Mouse (Mus musculus) C2C12 (cell line): Measurements from ENCODE around the gene Znrf3. TPM values are rescaled to one million over a fixed set of nuclear protein-coding genes. Genes with fewer than 3 reads are reported as not detected.

Experiments
- H3K27me3 ChIP-seq: one replicate; pipeline ENCODE4 v1.6.1; 2011; ENCODE audit not compliant: control insufficient read depth, insufficient read depth, insufficient read length
- H3K36me3 ChIP-seq: one replicate; pipeline ENCODE4 v1.6.1; 2011; ENCODE audit not compliant: control insufficient read depth, insufficient read depth
- H3K4me3 ChIP-seq: one replicate; pipeline ENCODE4 v1.5.1; 2011; ENCODE audit warnings: mild to moderate bottlenecking, control low read depth; ENCODE audit not compliant: poor library complexity, insufficient read depth, severe bottlenecking
- H3K79me2 ChIP-seq: one replicate; pipeline ENCODE4 v1.6.1; 2011; ENCODE audit not compliant: control insufficient read depth, insufficient read depth
- H3K79me3 ChIP-seq: one replicate; pipeline ENCODE4 v1.6.1; 2011; ENCODE audit warnings: low read depth, control low read depth
- H3ac ChIP-seq: one replicate; pipeline ENCODE3; 2011; ENCODE audit warnings: low read depth; ENCODE audit not compliant: control insufficient read depth, insufficient read length
- CEBPB ChIP-seq: IDR thresholded peaks from one replicate; pipeline ENCODE4 v1.6.1; 2011; ENCODE audit warnings: low read depth, mild to moderate bottlenecking, control low read depth, moderate library complexity
- CTCF ChIP-seq: IDR thresholded peaks from one replicate; pipeline ENCODE4 v1.5.1; 2011; ENCODE audit not compliant: control insufficient read depth, insufficient read depth, insufficient read length
- FOSL1 ChIP-seq: IDR thresholded peaks from one replicate; pipeline ENCODE4 v1.8.0; 2011; ENCODE audit warnings: mild to moderate bottlenecking, low read length; ENCODE audit not compliant: poor library complexity, insufficient read depth, severe bottlenecking
- MAX ChIP-seq: IDR thresholded peaks from one replicate; pipeline ENCODE4 v1.6.1; 2011; ENCODE audit warnings: mild to moderate bottlenecking, control low read depth
- MYOD1 ChIP-seq: IDR thresholded peaks from one replicate; pipeline ENCODE4 v1.6.1; 2011; ENCODE audit warnings: low read depth; ENCODE audit not compliant: control insufficient read depth, insufficient read length
- MYOG ChIP-seq: IDR thresholded peaks from one replicate; pipeline ENCODE4 v1.6.1; 2011; ENCODE audit not compliant: control insufficient read depth, insufficient read length; ENCODE audit errors: extremely low read depth
- USF1 ChIP-seq: IDR thresholded peaks from one replicate; pipeline ENCODE4 v1.6.1; 2011; ENCODE audit warnings: low read depth, mild to moderate bottlenecking, control low read depth, moderate library complexity
- polyA plus RNA-seq: library from polyadenylated mRNA; unstranded; fragments of >200 nt; fragmentation: generic; extraction: Trizol; gene quantifications from one replicate; pipeline ENCODE4 v1.2.1, GENCODE M21; 2012; ENCODE audit warnings: missing spikeins

The Znrf3 gene
- polyA plus RNA-seq, 1 experiment, result 4.0 TPM

DNA sequence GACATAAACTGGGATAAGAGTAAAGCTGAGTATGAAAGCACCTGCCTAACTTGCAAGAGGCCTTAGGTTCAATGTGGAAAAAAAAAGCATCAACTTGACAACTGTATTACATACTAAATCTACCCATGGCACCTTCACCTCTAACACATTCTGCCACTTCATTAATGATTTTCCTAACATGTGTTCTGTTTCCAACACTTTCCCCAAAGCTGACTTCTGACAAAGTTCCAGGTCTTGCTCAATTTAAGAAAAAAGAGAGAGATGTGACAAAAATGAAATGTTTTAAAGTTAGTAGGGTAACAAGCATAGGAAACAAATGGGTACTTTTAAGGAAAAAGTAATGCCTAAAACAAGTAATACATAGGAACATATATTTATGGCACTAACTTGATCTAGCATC lies 76.2 kb downstream of the Znrf3 start:
- no peak for TF ChIP-seq FOSL1
- TF ChIP-seq USF1, result no peak
- TF ChIP-seq CTCF, result no peak
- no peak for TF ChIP-seq MYOD1
- TF ChIP-seq MAX, result no peak
- no peak for TF ChIP-seq CEBPB
- TF ChIP-seq MYOG, result no peak
- no peaks in the 10 kb centered on the region for H3K36me3 ChIP-seq
- H3K79me2 ChIP-seq, result peaks cover 50% of the 10 kb centered on the region
- H3K27me3 ChIP-seq, result no peaks in the 10 kb centered on the region
- H3K79me3 ChIP-seq, result peaks cover 16% of the 10 kb centered on the region
- no peak overlapping the region for H3ac ChIP-seq
- H3K4me3 ChIP-seq, result no peak overlapping the region

DNA sequence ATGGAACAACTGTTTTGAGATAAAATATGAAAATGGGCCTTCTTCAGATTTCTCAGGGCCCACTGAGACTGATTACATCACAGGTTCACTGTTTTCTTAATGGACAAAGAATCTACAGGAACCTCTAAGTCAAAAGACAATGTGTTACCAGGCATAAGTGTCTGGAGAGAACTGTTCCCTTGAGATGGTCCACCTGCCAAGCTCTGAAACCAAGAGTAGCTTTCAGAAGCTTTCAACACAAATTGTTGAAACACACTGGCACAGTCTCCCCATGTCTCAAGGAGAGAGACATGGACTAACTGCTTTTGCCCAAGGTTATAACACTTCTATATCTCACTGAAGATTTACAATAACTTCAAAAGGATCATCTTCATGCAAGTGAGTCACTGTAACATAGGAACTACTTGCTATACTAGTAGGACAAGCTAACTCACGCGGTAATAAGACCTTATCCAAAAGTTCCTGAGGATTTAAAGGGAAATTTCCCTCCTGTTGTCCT lies 89.3 kb downstream of the Znrf3 start:
- Histone ChIP-seq H3K79me3 (peaks cover 6% of the 10 kb centered on the region), H3K36me3 (no peaks in the 10 kb centered on the region), H3K79me2 (peaks cover 56% of the 10 kb centered on the region), H3K4me3 (no peak overlapping the region), H3ac (no peak overlapping the region), H3K27me3 (no peaks in the 10 kb centered on the region)
- TF ChIP-seq CEBPB (no peak), MYOD1 (no peak), MYOG (no peak), FOSL1 (no peak), CTCF (no peak), MAX (no peak), USF1 (no peak)

DNA sequence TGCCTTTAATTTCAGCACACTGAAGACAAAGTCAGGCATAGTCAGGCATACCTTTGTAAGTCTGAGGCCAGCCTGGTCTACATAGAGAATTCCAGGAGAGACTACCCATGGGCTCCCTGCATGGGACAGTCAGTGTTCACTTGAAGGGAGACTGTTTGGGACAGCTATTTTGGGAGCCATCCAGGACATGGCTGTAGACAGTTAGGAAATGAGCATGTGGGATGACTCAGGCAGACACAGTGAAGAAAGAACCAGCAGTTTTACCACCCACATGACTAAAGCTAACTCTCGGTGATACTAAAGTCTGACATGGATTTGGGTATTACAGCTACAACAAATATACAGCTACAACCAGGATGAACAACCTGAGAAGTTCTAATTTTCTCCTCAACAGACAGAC lies 89.9 kb downstream of the Znrf3 start:
- Histone ChIP-seq H3K79me2 (peaks cover 58% of the 10 kb centered on the region), H3ac (no peak overlapping the region), H3K4me3 (no peak overlapping the region), H3K27me3 (no peaks in the 10 kb centered on the region), H3K79me3 (peaks cover 9% of the 10 kb centered on the region), H3K36me3 (no peaks in the 10 kb centered on the region)
- TF ChIP-seq FOSL1, result peak; percentile 23
- TF ChIP-seq CEBPB, result peak; percentile 66
- TF ChIP-seq MYOD1, result no peak
- TF ChIP-seq USF1, result peak; percentile 75
- TF ChIP-seq MAX, result no peak
- no peak for TF ChIP-seq CTCF

DNA sequence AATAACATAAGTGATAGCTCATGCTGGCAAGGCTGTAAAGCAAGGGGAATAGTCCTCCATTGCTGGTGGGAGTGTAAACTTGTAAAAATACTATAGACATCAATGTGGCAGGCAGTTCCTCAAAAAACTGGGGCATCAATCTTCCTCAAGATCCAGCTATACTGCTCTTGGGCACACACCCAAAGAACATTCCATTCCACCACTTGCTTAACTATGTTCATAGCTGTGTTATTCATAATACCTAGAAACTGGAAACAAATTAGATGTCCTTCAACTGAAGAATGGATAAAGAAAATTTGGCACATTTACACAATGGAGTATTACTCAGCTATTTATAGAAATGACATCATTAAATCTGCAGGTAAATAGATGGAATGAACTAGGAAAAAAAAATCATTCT lies 91.6 kb downstream of the Znrf3 start:
- H3ac ChIP-seq, result no peak overlapping the region
- H3K4me3 ChIP-seq, result no peak overlapping the region
- H3K79me3 ChIP-seq, result peaks cover 18% of the 10 kb centered on the region
- no peak for TF ChIP-seq USF1
- no peak for TF ChIP-seq CTCF
- no peak for TF ChIP-seq FOSL1
- no peak for TF ChIP-seq CEBPB
- no peak for TF ChIP-seq MAX
- no peak for TF ChIP-seq MYOG
- no peak for TF ChIP-seq MYOD1
- H3K27me3 ChIP-seq, result no peaks in the 10 kb centered on the region
- H3K36me3 ChIP-seq, result no peaks in the 10 kb centered on the region
- peaks cover 74% of the 10 kb centered on the region for H3K79me2 ChIP-seq

DNA sequence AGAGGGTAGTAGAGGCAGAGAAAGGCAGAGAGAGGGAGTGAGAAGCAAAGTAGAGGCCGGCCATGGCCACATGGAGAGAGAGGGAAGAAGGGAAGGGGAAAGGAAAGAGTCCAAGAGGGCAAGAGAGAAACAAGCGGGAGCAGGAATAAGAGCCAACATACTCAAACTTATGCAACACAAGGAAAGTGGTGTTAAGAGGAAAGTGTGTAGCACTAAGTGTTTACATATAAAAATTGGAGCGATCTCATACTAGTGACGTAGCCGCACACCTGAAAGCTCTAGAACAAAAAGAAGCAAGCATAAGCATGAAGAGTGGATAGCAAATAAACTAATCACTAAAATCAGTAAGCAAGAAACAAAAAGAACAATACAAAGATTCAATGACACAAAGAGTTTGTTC lies 95.2 kb downstream of the Znrf3 start:
- Histone ChIP-seq H3K36me3 (no peaks in the 10 kb centered on the region), H3ac (no peak overlapping the region), H3K4me3 (no peak overlapping the region), H3K79me2 (peaks cover 82% of the 10 kb centered on the region), H3K27me3 (no peaks in the 10 kb centered on the region), H3K79me3 (peaks cover 24% of the 10 kb centered on the region)
- TF ChIP-seq MYOG, result no peak
- TF ChIP-seq CEBPB, result no peak
- TF ChIP-seq MAX, result no peak
- no peak for TF ChIP-seq USF1
- TF ChIP-seq CTCF, result no peak
- no peak for TF ChIP-seq MYOD1
- TF ChIP-seq FOSL1, result no peak
